Mouse (Mus musculus): ENCODE results near the gene Tmem185b.
A peak's percentile ranks its signal among the peaks of the same experiment; 100 is the strongest.

Tmem185b gene

GRCm38 (mm10) chr1:119503181-119503580, 22.8 kb upstream of the Tmem185b start:
- DNase-seq (ENCODE audit: low read depth, low spot score) = no peak

DNA sequence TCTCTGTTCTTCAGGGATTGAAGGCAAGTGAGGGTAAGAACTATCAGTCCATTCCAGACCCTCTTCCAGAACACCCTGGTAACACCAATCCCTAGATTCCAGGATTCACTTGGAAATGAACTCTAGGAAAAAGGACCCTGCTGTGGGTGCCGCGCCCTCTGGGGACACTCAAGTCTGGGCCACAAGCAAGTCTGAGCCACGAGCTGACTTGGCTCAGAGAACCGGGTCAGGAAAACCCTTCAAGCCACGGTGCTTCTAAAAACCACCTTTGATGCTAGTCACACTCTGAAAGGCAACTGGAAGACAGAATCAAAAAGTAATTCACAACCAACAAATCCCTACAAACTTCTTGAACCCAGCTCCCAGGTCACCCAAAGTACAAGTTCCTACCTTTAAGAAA, 22.2 kb upstream of the Tmem185b start:
- DNase-seq (ENCODE audit: low read depth, low spot score) = peak; percentile 22

- DNase-seq (ENCODE audit: low read depth, low spot score) = peak; percentile 94
Observed at GRCm38 (mm10) chr1:119504260-119505062, 21.5 kb upstream of the Tmem185b start, which contains the start of gene Ralb. Gene Ralb (minus strand): TSS chr1:119504794.

GRCm38 (mm10) chr1:119505951-119506350, 20.0 kb upstream of the Tmem185b start:
- DNase-seq (ENCODE audit: low read depth, low spot score) = no peak

GRCm38 (mm10) chr1:119508548-119508947, 17.4 kb upstream of the Tmem185b start:
- DNase-seq (ENCODE audit: low read depth, low spot score) = no peak

DNA sequence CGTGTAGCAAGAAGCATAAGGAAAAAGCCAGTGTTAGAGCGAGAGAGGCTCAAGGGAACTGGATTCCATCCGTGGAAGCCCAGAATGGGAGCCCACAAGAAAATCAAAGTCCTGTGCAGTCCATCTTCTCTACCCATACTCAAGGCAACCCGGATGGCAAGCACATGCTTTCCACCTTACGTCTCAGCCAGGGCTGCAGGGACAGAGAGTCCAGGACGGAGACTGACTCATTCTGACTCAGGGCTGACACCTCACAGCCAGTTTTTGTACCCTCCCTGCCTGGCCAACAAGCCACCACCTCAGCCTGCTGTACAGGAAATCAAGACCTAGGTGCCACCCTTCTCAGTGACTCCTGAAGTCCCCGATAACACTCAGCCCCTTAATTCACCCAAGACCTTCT, 16.5 kb upstream of the Tmem185b start:
- no peak for DNase-seq (ENCODE audit: low read depth, low spot score)

GRCm38 (mm10) chr1:119510409-119510808, 15.6 kb upstream of the Tmem185b start:
- no peak for DNase-seq (ENCODE audit: low read depth, low spot score)

DNA sequence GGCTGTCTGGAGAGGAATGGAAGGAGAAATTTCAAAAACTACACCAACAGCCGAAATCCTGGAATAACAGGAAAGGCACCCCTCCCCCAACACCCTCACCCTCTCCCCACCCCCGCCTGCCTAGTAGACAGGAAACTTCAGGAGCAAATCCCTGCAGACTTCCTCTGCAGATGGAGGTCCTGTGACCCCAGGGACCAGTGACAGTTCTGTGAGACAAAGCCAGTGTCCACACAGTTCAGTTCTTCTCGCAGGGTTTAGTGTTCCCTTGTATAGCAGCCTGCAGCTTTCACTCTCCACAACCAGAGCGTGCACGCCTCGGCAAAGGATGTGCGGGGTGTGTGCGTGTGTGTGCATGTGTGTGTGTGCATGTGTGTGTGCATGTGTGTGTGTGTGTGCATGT, 15.1 kb upstream of the Tmem185b start:
- no peak for DNase-seq (ENCODE audit: low read depth, low spot score)

GRCm38 (mm10) chr1:119518060-119518459, 7.9 kb upstream of the Tmem185b start:
- DNase-seq (ENCODE audit: low read depth, low spot score) = no peak

- DNase-seq (ENCODE audit: low read depth, low spot score) = no peak
Observed at GRCm38 (mm10) chr1:119518786-119519185, 7.2 kb upstream of the Tmem185b start.

DNA sequence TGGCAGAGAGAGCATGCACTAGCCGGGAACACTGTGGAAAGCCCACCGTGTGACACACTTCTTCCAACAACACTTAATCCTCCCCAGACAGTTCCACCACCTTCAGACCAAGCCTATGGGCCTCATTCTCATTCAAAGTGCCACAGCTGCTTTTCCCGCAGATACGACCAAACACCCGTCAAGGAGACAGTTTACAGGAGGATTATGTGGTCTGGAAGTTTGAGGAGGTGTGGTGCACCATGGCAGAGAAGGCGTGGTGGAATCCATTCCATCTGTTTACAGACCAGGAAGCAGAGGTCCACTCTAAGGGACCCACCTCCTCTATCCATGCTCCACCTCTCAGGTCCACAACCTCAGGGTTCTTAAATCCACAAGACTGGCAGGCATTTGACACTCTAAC, 6.7 kb upstream of the Tmem185b start:
- DNase-seq (ENCODE audit: low read depth, low spot score) = no peak

DNA sequence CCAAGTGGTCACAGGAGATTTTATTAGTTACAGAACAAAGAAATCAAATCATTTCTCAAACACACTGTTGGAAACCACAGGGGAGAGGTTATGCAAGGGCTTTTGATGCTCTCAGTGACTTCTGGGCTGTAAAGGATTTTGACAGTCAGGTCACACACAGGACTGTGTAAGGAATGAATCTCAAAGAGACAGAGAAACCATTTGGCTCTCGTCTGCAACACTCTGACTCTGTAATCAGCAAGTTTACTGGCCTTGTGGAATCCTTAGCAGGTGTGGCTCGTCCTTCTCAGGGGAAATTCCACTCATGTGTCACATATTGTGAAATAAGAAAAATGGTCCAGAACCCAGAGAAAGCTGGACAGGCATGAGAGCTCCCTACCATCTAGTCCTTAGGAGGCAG, 4.9 kb upstream of the Tmem185b start:
- DNase-seq (ENCODE audit: low read depth, low spot score) = no peak

GRCm38 (mm10) chr1:119521681-119522080, 4.3 kb upstream of the Tmem185b start:
- no peak for DNase-seq (ENCODE audit: low read depth, low spot score)

DNA sequence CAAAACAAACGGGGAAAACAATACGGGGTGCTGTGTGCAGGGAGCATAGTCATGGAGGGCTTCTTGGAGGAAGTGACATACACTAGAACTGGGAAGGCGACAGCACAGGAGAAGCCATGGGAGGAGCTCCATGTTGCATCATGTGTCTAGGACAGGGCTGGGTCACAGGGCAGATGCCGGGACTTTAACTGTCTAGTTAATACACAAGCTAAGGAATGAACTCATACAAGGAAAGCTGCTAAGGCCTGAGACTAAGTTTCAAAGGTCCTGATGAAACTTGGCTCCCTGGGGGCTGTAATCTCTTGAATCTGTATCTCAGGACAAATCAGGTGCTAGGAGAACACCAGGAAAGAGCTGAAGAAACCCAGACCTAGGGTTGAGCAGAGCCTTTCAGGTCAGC, 3.2 kb upstream of the Tmem185b start:
- DNase-seq (ENCODE audit: low read depth, low spot score) = no peak

DNA sequence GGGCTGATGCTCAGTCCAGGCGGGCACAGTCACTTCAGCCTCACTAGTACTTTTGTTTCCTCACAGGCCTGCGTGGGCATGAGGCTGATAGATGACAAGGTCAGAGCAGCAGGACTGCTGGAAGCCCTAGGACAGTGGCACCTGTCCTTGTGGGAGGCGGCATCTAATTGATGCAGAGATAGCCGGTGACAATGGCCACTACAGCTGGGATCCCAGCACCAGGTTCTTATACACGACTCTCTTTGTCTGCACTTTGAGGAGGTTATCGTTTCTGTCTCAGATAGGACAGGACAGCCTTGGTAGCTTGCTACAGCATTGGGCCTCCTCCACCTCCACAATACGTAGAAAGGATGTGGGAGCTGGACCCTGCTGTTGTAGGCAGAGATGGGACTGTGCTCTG, 2.6 kb upstream of the Tmem185b start:
- no peak for DNase-seq (ENCODE audit: low read depth, low spot score)

DNA sequence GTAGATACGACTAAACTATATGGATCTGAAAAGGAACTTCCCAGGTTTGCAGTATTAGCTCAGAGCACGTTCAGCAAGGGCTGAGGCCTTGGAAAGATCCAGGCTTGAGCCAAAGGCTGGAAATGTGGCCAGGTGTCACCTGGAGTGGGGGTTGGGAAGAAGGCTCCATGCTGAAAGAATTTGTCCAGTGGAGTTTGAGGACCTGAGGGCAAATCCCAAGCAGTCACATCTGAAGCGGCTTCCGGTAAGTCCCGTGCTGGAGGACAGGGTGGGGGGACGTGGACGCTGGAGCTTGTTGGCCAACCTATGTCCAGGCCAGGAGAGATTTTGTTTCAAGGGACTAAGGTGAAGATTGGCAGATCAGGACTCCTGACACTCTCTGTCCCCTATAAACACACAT, 2.1 kb upstream of the Tmem185b start:
- no peak for DNase-seq (ENCODE audit: low read depth, low spot score)

DNA sequence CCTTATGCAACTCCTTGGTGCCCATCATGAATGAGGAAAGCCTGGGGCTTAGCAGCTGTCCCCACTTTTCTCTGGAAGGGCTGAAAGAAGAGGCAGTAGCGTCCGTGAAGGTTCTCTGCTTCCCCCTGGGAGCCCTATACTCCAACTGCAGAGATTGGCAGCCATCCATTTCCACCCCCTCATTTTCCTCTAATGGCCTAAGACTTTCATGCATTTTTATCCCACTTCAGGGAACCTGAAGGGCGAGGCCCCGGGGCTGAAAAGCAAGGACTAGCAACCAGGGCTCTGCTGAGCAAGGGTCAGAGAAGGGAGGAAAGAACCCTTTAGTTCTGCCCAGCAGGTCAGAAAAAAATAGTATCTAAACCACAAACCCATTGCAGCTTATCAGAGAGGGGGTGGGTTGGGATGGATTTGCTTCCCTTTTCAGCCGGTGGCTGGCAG, 936 bp upstream of the Tmem185b start:
- no peak for DNase-seq (ENCODE audit: low read depth, low spot score)

DNA sequence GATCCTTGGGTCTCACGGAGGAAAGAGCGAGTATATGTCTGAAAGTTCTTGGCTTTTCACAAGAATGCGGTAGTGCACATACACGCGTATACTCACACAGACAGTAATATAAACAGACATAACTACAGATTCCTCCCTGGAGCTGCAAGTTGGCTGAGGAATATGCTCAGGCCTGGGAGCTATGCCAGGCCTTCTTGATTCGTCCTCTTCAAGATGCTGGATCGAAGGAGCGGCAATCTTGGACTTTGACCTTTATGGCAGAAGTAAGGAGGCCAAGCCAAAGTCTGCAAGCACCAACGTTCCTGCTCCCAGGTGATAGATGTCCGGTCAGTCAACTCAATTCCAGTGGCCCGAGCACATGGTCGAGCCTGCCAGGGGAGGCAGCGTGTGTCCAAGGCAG, 5.0 kb downstream of the Tmem185b start:
- DNase-seq (ENCODE audit: low read depth, low spot score) = no peak

- DNase-seq (ENCODE audit: low read depth, low spot score) = no peak
Observed at GRCm38 (mm10) chr1:119532165-119532564, 6.2 kb downstream of the Tmem185b start.

DNA sequence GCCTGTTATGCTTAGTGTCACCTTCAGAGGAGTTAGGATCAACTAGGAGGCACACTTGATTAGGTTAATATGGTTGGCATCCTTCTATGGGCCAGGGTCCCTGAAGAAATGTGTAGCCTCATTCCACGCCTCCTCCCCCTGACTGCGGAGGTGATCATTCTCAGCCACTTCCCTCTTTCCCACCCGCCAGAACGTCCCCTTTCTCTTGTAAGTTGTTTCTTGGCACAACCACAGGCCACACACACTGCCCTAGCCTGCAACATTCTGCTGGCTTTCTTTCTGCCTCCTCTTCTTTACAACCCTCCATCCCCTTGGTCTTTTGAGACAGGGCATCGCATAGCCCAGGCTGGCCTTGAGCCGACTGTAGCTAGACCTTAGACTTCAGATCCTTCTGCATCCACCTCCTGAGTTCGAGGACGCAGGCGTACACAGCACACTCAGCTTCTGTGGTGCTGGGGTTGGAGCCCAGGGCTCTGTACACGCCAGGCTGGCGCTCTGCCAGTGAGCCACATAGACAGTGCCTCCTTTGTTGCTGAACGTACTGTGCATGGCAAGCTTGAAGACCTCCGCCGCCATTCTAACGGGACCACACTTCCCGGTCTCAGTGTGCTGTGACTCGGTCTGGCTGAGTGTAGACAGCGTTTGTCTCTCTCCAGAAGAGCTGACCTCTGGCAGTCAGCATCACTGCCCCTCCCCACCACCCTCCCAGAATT, 7.3 kb downstream of the Tmem185b start:
- no peak for DNase-seq (ENCODE audit: low read depth, low spot score)

- no peak for DNase-seq (ENCODE audit: low read depth, low spot score)
Observed at GRCm38 (mm10) chr1:119534341-119534740, 8.4 kb downstream of the Tmem185b start.

DNA sequence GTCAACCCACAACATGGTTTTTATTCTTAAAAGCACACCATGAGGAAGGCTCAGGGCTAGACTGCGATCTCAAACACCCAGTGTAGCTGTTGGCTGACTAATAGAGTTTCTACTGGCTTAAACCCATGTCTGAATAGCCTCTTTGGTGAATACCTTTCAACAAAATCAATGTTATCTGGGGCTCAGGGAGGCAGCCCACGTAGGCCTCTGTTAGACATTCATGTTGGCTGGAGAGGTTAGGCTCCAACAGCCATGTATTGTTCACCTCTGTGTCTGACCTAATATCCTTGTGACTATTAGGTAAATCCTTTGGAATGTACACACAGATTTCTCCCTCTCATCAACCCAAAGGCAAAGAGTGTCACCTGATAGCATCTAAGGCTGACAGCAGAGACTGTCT, 10.2 kb downstream of the Tmem185b start:
- no peak for DNase-seq (ENCODE audit: low read depth, low spot score)

- DNase-seq (ENCODE audit: low read depth, low spot score) = no peak
Observed at GRCm38 (mm10) chr1:119537651-119538050, 11.7 kb downstream of the Tmem185b start.

Data from CD4-positive, CD25-positive, alpha-beta regulatory T cell, adult 2 months (primary cell).